Mouse (Mus musculus) cerebellum, adult 18-20 months (tissue): Measurements from ENCODE around the gene Mtmr3.

Experiments
- DNase-seq, 2 experiments: peaks; one replicate each; pipeline ENCODE4 v3.0.0; 2021

Gene Mtmr3

GRCm38 (mm10) chr11:4594608-4595500, at the start of gene Mtmr3:
TSS of gene Mtmr3 (minus strand) at chr11:4594863.
- peak; percentile 93 to 97 for DNase-seq

- no peak for DNase-seq
Measured at GRCm38 (mm10) chr11:4643722-4644121, 49.1 kb upstream of the Mtmr3 start.

DNA sequence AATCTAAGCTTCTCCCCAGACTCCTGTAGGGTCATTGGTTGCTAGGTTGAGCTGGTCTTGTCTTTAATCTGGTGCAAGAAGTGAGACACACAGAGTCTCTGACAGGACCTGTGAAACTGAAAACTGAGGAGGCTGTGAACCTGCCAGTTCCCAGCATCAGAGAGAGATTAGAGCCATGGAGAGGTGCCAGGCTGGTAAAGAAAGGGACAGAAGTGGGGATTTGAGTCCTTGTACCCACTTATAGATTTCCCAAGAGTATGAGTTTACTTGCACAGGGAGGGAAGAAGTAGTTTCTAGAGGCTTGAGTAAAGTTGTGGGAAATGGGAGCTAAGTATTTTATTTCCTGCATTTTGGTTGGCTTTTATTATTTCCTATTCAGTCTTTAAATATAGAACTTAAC, 46.5 kb upstream of the Mtmr3 start:
- DNase-seq = no peak

DNA sequence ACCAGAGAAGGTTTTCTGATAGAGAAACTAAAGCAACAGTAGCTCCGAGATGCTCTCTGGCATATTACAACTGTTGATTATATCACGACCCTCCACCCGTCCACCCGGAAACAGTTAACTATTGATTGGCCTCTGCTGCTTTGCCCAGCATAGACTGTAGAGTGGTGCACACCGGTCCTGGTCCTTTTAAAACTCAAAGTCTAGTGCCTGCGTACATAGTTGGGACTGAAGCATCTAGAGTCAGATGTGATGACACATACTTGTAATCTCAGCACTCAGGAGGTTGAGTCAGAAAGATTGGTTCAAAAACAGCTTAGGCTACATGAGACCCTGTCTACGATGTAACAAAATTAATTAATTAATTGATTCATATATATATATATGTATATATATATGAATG, 43.6 kb upstream of the Mtmr3 start:
- DNase-seq = no peak

- DNase-seq = peak; percentile 85 to 86
Measured at GRCm38 (mm10) chr11:4637534-4638234, 43.0 kb upstream of the Mtmr3 start, which contains the start of gene Ascc2. TSS of gene Ascc2 (plus strand) at chr11:4637747.

- DNase-seq = no peak
Measured at GRCm38 (mm10) chr11:4636782-4637342, 42.2 kb upstream of the Mtmr3 start.

DNA sequence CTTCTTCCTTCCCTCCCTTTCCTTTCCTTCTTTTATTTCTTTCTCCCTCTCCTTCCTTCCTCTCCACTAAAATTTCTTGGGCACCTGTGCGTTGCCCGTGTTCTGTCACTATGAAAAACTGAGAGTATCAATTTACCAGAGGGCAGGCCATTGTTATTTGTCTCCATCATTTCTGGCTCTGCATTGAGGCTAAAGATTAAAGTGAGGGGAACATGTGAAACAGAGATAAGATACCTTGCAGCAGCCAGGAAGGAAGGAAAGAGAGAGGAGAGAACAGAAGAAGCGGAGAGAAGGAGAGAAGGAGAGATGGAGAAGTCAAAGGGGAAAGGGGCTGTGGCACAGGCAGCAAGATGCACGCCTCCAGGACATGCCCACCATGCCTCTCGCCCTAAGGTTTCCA, 39.7 kb upstream of the Mtmr3 start:
- DNase-seq = no peak

- no peak for DNase-seq
Measured at GRCm38 (mm10) chr11:4633420-4633819, 38.8 kb upstream of the Mtmr3 start.

- DNase-seq = no peak
Measured at GRCm38 (mm10) chr11:4629861-4630280, 35.2 kb upstream of the Mtmr3 start.

- DNase-seq = no peak
Measured at GRCm38 (mm10) chr11:4627636-4628035, 33.0 kb upstream of the Mtmr3 start.

GRCm38 (mm10) chr11:4625931-4626330, 31.3 kb upstream of the Mtmr3 start:
- no peak for DNase-seq

DNA sequence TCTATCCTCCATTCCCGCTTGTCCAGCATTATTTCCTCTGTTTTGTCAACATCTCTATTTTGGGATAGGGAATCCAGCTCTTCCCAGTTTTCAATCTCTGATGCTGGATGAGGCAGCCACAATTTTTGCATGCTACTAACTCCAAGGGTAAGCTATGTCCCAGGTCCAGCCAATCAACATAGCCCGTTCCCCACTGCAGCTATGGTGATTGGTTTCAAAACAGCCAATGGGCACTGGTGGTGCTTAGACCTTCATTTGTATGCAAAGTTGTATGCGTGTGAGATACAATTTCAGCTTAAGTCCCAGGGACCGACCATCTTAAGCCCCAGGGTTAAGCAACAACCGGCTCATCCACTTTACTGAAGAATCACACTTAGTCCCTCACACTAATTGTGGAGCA, 28.3 kb upstream of the Mtmr3 start:
- no peak for DNase-seq

GRCm38 (mm10) chr11:4622442-4622986, 27.9 kb upstream of the Mtmr3 start:
- DNase-seq = no peak

- DNase-seq = no peak
Measured at GRCm38 (mm10) chr11:4621866-4622265, 27.2 kb upstream of the Mtmr3 start.

GRCm38 (mm10) chr11:4620501-4621108, 25.9 kb upstream of the Mtmr3 start:
- DNase-seq = peak; percentile 13 to 17

GRCm38 (mm10) chr11:4620017-4620485, 25.4 kb upstream of the Mtmr3 start, which contains the start of gene Gm11032:
TSS of gene Gm11032 (plus strand) at chr11:4620067.
- DNase-seq = peak in 1 of 2 experiments; percentile 4

DNA sequence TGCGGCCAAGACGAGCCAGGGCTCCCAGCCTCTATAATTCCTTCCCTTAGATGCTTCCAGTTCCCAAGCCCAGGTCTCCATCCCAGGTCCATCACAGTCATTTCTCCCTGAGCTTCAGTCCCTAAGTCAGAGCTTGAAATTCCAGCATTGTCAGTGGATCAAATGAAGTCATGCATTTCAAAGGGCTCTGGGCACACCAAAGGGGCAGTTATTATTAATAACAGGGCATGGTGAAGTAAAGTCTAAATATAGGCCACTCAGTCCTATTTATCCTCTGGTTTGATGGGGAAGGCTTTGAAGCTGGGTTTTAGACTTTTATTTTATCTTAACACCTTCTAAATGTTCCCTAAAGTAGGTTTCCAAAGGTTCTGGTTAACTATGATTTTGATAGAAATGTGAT, 17.2 kb upstream of the Mtmr3 start:
- no peak for DNase-seq

- DNase-seq = no peak
Measured at GRCm38 (mm10) chr11:4606541-4606940, 11.9 kb upstream of the Mtmr3 start.

- DNase-seq = no peak
Measured at GRCm38 (mm10) chr11:4605414-4605813, 10.8 kb upstream of the Mtmr3 start.

DNA sequence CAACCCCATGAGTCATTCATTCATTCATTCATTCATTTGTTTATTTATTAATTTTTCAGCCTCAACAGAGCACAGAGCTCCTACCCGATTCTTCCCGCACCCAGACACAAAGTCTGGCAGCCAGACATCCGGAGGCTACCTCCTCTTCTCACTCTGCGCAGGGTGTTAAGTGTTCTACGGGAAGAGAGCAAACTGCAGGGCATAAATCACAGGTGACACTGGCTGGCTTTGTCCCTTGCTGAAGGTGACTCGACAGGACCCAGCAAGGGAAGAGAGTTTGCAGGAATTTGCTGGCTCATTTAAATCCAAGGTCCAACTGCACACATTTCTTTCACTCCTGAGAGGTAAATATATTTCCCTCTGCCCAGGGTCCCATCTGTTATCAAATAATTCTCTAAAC, 9.8 kb upstream of the Mtmr3 start:
- no peak for DNase-seq

- peak; percentile 13 to 37 for DNase-seq
Measured at GRCm38 (mm10) chr11:4602691-4603441, 8.2 kb upstream of the Mtmr3 start.

DNA sequence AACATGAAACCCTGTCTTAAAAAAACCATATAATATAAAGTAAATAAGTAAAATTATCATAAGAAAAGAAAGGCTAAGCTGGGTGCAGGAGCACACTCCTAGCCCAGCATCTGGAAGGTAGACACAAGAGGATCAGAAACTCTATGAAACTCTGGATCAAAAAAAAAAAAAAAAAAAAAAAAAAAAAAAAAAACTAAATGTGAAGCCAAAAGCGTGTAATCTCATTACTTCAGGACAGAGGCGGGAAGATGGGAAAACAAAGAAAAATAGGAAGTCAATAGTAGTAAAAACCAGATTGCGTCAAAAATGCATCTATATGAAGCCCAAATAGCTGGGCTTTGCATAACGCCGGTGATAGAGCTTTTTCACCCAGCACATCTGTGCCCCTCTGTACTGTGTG, 7.2 kb upstream of the Mtmr3 start:
- DNase-seq = no peak
